In genomic region chr10:111658828-111659227, GRCm38 (mm10) we compare ENCODE assay signal across 13 mouse cellular contexts.
DNase-seq lines count a peak whose midpoint lies in the region; ATAC-seq and TF ChIP-seq lines count a peak whose summit lies in the region.
"Had no signal": no experiment of that assay in that cellular context is flagged by ENCODE, and none has a peak within 500 bp of the region (broad histone marks: within the 10 kb centered on the region; RNA-seq: fewer than 3 reads in every experiment).

No protein-coding gene starts in this region.

- H3K4me2 ChIP-seq in midbrain, embryonic 15.5 days, result peak overlapping the region; percentile 35
- H3K4me2 ChIP-seq: limb, embryonic 13.5 days had no signal

- H3K9me3 ChIP-seq in embryonic facial prominence, embryonic 10.5 days, result no peaks in the 10 kb centered on the region
- H3K9me3 ChIP-seq in hindbrain, embryonic 10.5 days, result no peaks in the 10 kb centered on the region
- H3K9me3 ChIP-seq in midbrain, embryonic 15.5 days, result no peaks in the 10 kb centered on the region
- H3K9me3 ChIP-seq: limb, embryonic 13.5 days had no signal

- WGBS in embryonic facial prominence, embryonic 10.5 days, result 29% methylated on average over 9 of the region's 9 CpGs
- WGBS in hindbrain, embryonic 10.5 days, result 27% methylated on average over 9 of the region's 9 CpGs
- 15% methylated on average over 9 of the region's 9 CpGs for WGBS in midbrain, embryonic 15.5 days

- H3K27ac ChIP-seq in layer of hippocampus, adult 2 months, result no peak overlapping the region; the same call in 1 of the 2 replicates
- H3K27ac ChIP-seq in embryonic facial prominence, embryonic 10.5 days (replicated peaks), result 0 out of 2 replicates have a peak overlapping the region, but pooled peaks have one; percentile 54
- peak overlapping the region; percentile 46; the same call in 1 of the 2 replicates for H3K27ac ChIP-seq in hindbrain, embryonic 10.5 days
- H3K27ac ChIP-seq in midbrain, embryonic 15.5 days, result peak overlapping the region; percentile 34
- H3K27ac ChIP-seq: limb, embryonic 13.5 days; macrophage had no signal

- peaks cover 10% of the 10 kb centered on the region for H3K27me3 ChIP-seq in embryonic facial prominence, embryonic 10.5 days (replicated peaks; ENCODE audit: low read depth, poor library complexity, severe bottlenecking)
- peaks cover 33% of the 10 kb centered on the region for H3K27me3 ChIP-seq in hindbrain, embryonic 10.5 days (ENCODE audit: insufficient read depth, poor library complexity, severe bottlenecking)
- peaks cover 31% of the 10 kb centered on the region for H3K27me3 ChIP-seq in midbrain, embryonic 15.5 days (replicated peaks)
- H3K27me3 ChIP-seq: limb, embryonic 13.5 days had no signal

- H3K4me1 ChIP-seq in embryonic facial prominence, embryonic 10.5 days, result peaks cover 38% of the 10 kb centered on the region
- H3K4me1 ChIP-seq in hindbrain, embryonic 10.5 days (replicated peaks), result peaks cover 25% of the 10 kb centered on the region
- peaks cover 12% of the 10 kb centered on the region for H3K4me1 ChIP-seq in midbrain, embryonic 15.5 days

- ATAC-seq in midbrain, embryonic 15.5 days (replicated peaks), result peak; percentile 65

- DNase-seq in layer of hippocampus, adult 2 months (ENCODE audit: low spot score in 2 of 2), result no peak
- DNase-seq in layer of hippocampus, adult 8-10 months (ENCODE audit: low spot score in 2 of 2), result no peak
- DNase-seq in embryonic facial prominence, embryonic 10.5 days (ENCODE audit: low spot score), result no peak
- DNase-seq in hindbrain, embryonic 10.5 days (ENCODE audit: low spot score), result no peak
- no peak for DNase-seq in thymus, postnatal 4 days
- DNase-seq in adrenal gland, postnatal 4 days (ENCODE audit: low spot score in 2 of 2), result no peak
- no peak for DNase-seq in spleen, adult 12 weeks (ENCODE audit: low spot score)
- DNase-seq: gastrocnemius, postnatal 25 days; heart, postnatal 36 days had no signal

- TF ChIP-seq CTCF in layer of hippocampus, adult 2 months (conservative IDR thresholded peaks at IDR 0.05), result no peak

- H3K9ac ChIP-seq in midbrain, embryonic 15.5 days, result no peak overlapping the region
- H3K9ac ChIP-seq: limb, embryonic 13.5 days had no signal

- peak overlapping the region; percentile 39 for H3K4me3 ChIP-seq in layer of hippocampus, adult 2 months
- H3K4me3 ChIP-seq in embryonic facial prominence, embryonic 10.5 days, result no peak overlapping the region
- no peak overlapping the region for H3K4me3 ChIP-seq in hindbrain, embryonic 10.5 days
- H3K4me3 ChIP-seq in midbrain, embryonic 15.5 days, result peak overlapping the region; percentile 11; the same call in 1 of the 2 replicates
- H3K4me3 ChIP-seq: erythroblast, embryonic 14.5 days; limb, embryonic 13.5 days had no signal

- H3K36me3 ChIP-seq in embryonic facial prominence, embryonic 10.5 days (replicated peaks), result no peaks in the 10 kb centered on the region
- no peaks in the 10 kb centered on the region for H3K36me3 ChIP-seq in hindbrain, embryonic 10.5 days
- no peaks in the 10 kb centered on the region for H3K36me3 ChIP-seq in midbrain, embryonic 15.5 days (replicated peaks)
- H3K36me3 ChIP-seq: limb, embryonic 13.5 days had no signal

Comparison
In these comparisons a context has a peak if more than half of its experiments do, and no peak if none do; other contexts are left out.
1. H3K4me3 ChIP-seq: peak in layer of hippocampus, adult 2 months (single experiment) and midbrain, embryonic 15.5 days (single experiment); none in embryonic facial prominence, embryonic 10.5 days (single experiment) and hindbrain, embryonic 10.5 days (single experiment).